Mouse (Mus musculus): ENCODE results near the gene Mtg2. TPM values are rescaled to one million over a fixed set of nuclear protein-coding genes. Genes with fewer than 3 reads are reported as not detected.
A peak's percentile ranks its signal among the peaks of the same experiment; 100 is the strongest.

The Mtg2 gene
- polyA plus RNA-seq, 1 experiment from 2014 or later: 29.4 TPM

- ATAC-seq (ENCODE audit: insufficient number of reproducible peaks, low FRiP score, low TSS enrichment, low read depth) (no peak), DNase-seq (ENCODE audit: low spot score) (no peak)
- no peak overlapping the region for H3K9ac ChIP-seq (ENCODE audit: low read length)
- no peak overlapping the region for H3K4me2 ChIP-seq (ENCODE audit: low read depth, severe bottlenecking)
- no peaks in the 10 kb centered on the region; the same call in 1 of the 2 replicates for H3K27me3 ChIP-seq (ENCODE audit: control insufficient read depth, insufficient read depth, low read length)
- no peak overlapping the region for H3K4me3 ChIP-seq (ENCODE audit: low read depth, low read length)
- no peaks in the 10 kb centered on the region for H3K9me3 ChIP-seq (ENCODE audit: control insufficient read depth, low read length)
- 74% methylated on average over 8 of the region's 8 CpGs for WGBS
- no peaks in the 10 kb centered on the region for H3K36me3 ChIP-seq (ENCODE audit: control insufficient read depth, insufficient read depth, low read length)
- H3K4me1 ChIP-seq (ENCODE audit: control insufficient read depth, insufficient read depth, low read length): peaks cover 7% of the 10 kb centered on the region
- H3K27ac ChIP-seq (replicated peaks; ENCODE audit: low read depth, low read length): no peak overlapping the region
Observed at GRCm38 (mm10) chr2:180116741-180117484, 46.5 kb downstream of the Mtg2 start.

- no peak overlapping the region for H3K4me3 ChIP-seq (ENCODE audit: low read depth, low read length)
- WGBS: 9% methylated on average over 13 of the region's 13 CpGs
- no peak for DNase-seq (ENCODE audit: low spot score)
- H3K4me2 ChIP-seq (ENCODE audit: low read depth, severe bottlenecking): no peak overlapping the region; the same call in 1 of the 2 replicates
- H3K4me1 ChIP-seq (ENCODE audit: control insufficient read depth, insufficient read depth, low read length): peaks cover 7% of the 10 kb centered on the region
- no peaks in the 10 kb centered on the region; the same call in 1 of the 2 replicates for H3K27me3 ChIP-seq (ENCODE audit: control insufficient read depth, insufficient read depth, low read length)
- H3K9me3 ChIP-seq (ENCODE audit: control insufficient read depth, low read length): no peaks in the 10 kb centered on the region
- no peak overlapping the region for H3K27ac ChIP-seq (replicated peaks; ENCODE audit: low read depth, low read length)
- no peak overlapping the region for H3K9ac ChIP-seq (ENCODE audit: low read length)
- H3K36me3 ChIP-seq (ENCODE audit: control insufficient read depth, insufficient read depth, low read length): no peaks in the 10 kb centered on the region
- ATAC-seq (ENCODE audit: insufficient number of reproducible peaks, low FRiP score, low TSS enrichment, low read depth): no peak
Observed at GRCm38 (mm10) chr2:180117485-180118194, 47.3 kb downstream of the Mtg2 start.

- Histone ChIP-seq H3K36me3 (ENCODE audit: control insufficient read depth, insufficient read depth, low read length) (no peaks in the 10 kb centered on the region; the same call in 1 of the 2 replicates), H3K4me3 (ENCODE audit: low read depth, low read length) (peak within 1 kb of the TSS; percentile 78), H3K27me3 (ENCODE audit: control insufficient read depth, insufficient read depth, low read length) (no peaks in the 10 kb centered on the region; the same call in 1 of the 2 replicates), H3K9ac (ENCODE audit: low read length) (peak within 1 kb of the TSS; percentile 67), H3K4me2 (ENCODE audit: low read depth, severe bottlenecking) (peak within 1 kb of the TSS; percentile 69), H3K27ac (replicated peaks; ENCODE audit: low read depth, low read length) (no peak within 1 kb of the TSS), H3K4me1 (ENCODE audit: control insufficient read depth, insufficient read depth, low read length) (peaks cover 7% of the 10 kb centered on the region), H3K9me3 (ENCODE audit: control insufficient read depth, low read length) (no peaks in the 10 kb centered on the region)
- DNase-seq (ENCODE audit: low spot score) (peak; percentile 100), ATAC-seq (ENCODE audit: insufficient number of reproducible peaks, low FRiP score, low TSS enrichment, low read depth) (peak; percentile 99)
- WGBS: under 1% methylated on average over 49 of the region's 55 CpGs
Observed at GRCm38 (mm10) chr2:180118661-180119438, 48.5 kb downstream of the Mtg2 start, which contains the start of gene Osbpl2. Gene Osbpl2 (plus strand): TSS chr2:180119306.

GRCm38 (mm10) chr2:180119439-180120291 is 49.3 kb downstream of the Mtg2 start:
- Histone ChIP-seq H3K4me2 (ENCODE audit: low read depth, severe bottlenecking) (peak overlapping the region; percentile 69), H3K27me3 (ENCODE audit: control insufficient read depth, insufficient read depth, low read length) (no peaks in the 10 kb centered on the region; the same call in 1 of the 2 replicates), H3K36me3 (ENCODE audit: control insufficient read depth, insufficient read depth, low read length) (no peaks in the 10 kb centered on the region; the same call in 1 of the 2 replicates), H3K4me1 (ENCODE audit: control insufficient read depth, insufficient read depth, low read length) (peaks cover 7% of the 10 kb centered on the region), H3K4me3 (ENCODE audit: low read depth, low read length) (peak overlapping the region; percentile 78), H3K27ac (replicated peaks; ENCODE audit: low read depth, low read length) (no peak overlapping the region), H3K9me3 (ENCODE audit: control insufficient read depth, low read length) (no peaks in the 10 kb centered on the region), H3K9ac (ENCODE audit: low read length) (peak overlapping the region; percentile 67)
- under 1% methylated on average over 45 of the region's 68 CpGs for WGBS
- peak; percentile 56 for DNase-seq (ENCODE audit: low spot score)
- ATAC-seq (ENCODE audit: insufficient number of reproducible peaks, low FRiP score, low TSS enrichment, low read depth): peak; percentile 31; the same call in 1 of the 2 replicates

GRCm38 (mm10) chr2:180120292-180120761 is 49.9 kb downstream of the Mtg2 start:
- no peak for ATAC-seq (ENCODE audit: insufficient number of reproducible peaks, low FRiP score, low TSS enrichment, low read depth)
- Histone ChIP-seq H3K9me3 (ENCODE audit: control insufficient read depth, low read length) (no peaks in the 10 kb centered on the region), H3K4me2 (ENCODE audit: low read depth, severe bottlenecking) (peak overlapping the region; percentile 69), H3K4me1 (ENCODE audit: control insufficient read depth, insufficient read depth, low read length) (peaks cover 7% of the 10 kb centered on the region), H3K27me3 (ENCODE audit: control insufficient read depth, insufficient read depth, low read length) (no peaks in the 10 kb centered on the region; the same call in 1 of the 2 replicates), H3K27ac (replicated peaks; ENCODE audit: low read depth, low read length) (no peak overlapping the region), H3K4me3 (ENCODE audit: low read depth, low read length) (peak overlapping the region; percentile 78), H3K9ac (ENCODE audit: low read length) (no peak overlapping the region), H3K36me3 (ENCODE audit: control insufficient read depth, insufficient read depth, low read length) (no peaks in the 10 kb centered on the region; the same call in 1 of the 2 replicates)
- 70% methylated on average over 5 of the region's 5 CpGs for WGBS
- DNase-seq (ENCODE audit: low spot score): no peak

GRCm38 (mm10) chr2:180124192-180124591 is 53.8 kb downstream of the Mtg2 start:
- 80% methylated on average over 2 of the region's 2 CpGs for WGBS
- no peak overlapping the region for H3K27ac ChIP-seq (replicated peaks; ENCODE audit: low read depth, low read length)
- H3K4me3 ChIP-seq (ENCODE audit: low read depth, low read length): no peak overlapping the region
- ATAC-seq (ENCODE audit: insufficient number of reproducible peaks, low FRiP score, low TSS enrichment, low read depth) (no peak), DNase-seq (ENCODE audit: low spot score) (no peak)
- no peak overlapping the region for H3K4me2 ChIP-seq (ENCODE audit: low read depth, severe bottlenecking)
- H3K36me3 ChIP-seq (ENCODE audit: control insufficient read depth, insufficient read depth, low read length): no peaks in the 10 kb centered on the region; the same call in 1 of the 2 replicates
- no peak overlapping the region for H3K9ac ChIP-seq (ENCODE audit: low read length)
- H3K27me3 ChIP-seq (ENCODE audit: control insufficient read depth, insufficient read depth, low read length): no peaks in the 10 kb centered on the region
- H3K9me3 ChIP-seq (ENCODE audit: control insufficient read depth, low read length): no peaks in the 10 kb centered on the region
- H3K4me1 ChIP-seq (ENCODE audit: control insufficient read depth, insufficient read depth, low read length): peaks cover 9% of the 10 kb centered on the region

GRCm38 (mm10) chr2:180126195-180126594 is 55.8 kb downstream of the Mtg2 start:
- Histone ChIP-seq H3K9ac (ENCODE audit: low read length) (no peak overlapping the region), H3K27me3 (ENCODE audit: control insufficient read depth, insufficient read depth, low read length) (no peaks in the 10 kb centered on the region), H3K4me1 (ENCODE audit: control insufficient read depth, insufficient read depth, low read length) (0 out of 2 replicates have a peak, but pooled peaks cover 4% of the 10 kb centered on the region), H3K4me2 (ENCODE audit: low read depth, severe bottlenecking) (no peak overlapping the region), H3K4me3 (ENCODE audit: low read depth, low read length) (no peak overlapping the region), H3K27ac (replicated peaks; ENCODE audit: low read depth, low read length) (no peak overlapping the region), H3K9me3 (ENCODE audit: control insufficient read depth, low read length) (no peaks in the 10 kb centered on the region), H3K36me3 (ENCODE audit: control insufficient read depth, insufficient read depth, low read length) (no peaks in the 10 kb centered on the region; the same call in 1 of the 2 replicates)
- no peak for DNase-seq (ENCODE audit: low spot score)
- WGBS: 13% methylated on average over 4 of the region's 4 CpGs
- ATAC-seq (ENCODE audit: insufficient number of reproducible peaks, low FRiP score, low TSS enrichment, low read depth): no peak

All from limb, embryonic 11.5 days (tissue).